Mouse (Mus musculus) gastrocnemius, postnatal 10 days (tissue): ENCODE data around the gene Cd63. TPM values are rescaled to one million over a fixed set of nuclear protein-coding genes. Genes with fewer than 3 reads are reported as not detected.

Experiments
- DNase-seq: peaks from one replicate; pipeline ENCODE4 v3.0.0; 2021; ENCODE audit warnings: mixed read lengths
- total RNA-seq, 2 experiments: library from RNA; stranded (reverse); gene quantifications; 2 replicates each; pipeline ENCODE4 v1.2.3; 2021

Gene Cd63
- total RNA-seq, 2 experiments from 2014 or later: 198 to 258 TPM

DNA sequence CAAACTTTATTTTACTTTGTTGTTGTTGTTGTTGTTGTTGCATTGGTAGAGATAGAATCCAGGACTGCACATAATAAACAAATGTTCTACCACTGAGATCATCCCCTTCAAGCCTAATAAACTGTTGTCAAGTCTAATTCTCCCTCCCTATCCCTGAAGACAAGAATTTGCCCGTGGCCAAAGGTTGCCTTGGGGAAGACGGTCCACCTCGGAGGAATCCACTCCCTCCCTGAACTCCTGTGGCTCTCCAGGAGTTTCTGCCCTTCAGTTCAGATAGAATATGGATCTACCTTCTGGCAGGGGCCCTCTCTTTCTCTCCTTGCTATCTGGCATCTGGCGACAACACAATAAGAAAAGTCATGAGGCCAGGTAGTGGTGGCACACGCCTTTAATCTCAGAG lies 4.0 kb downstream of the Cd63 start:
- DNase-seq: no peak

GRCm38 (mm10) chr10:128908778-128909448 lies 8.1 kb downstream of the Cd63 start:
- DNase-seq: no peak

GRCm38 (mm10) chr10:128909567-128910028 lies 8.8 kb downstream of the Cd63 start:
- DNase-seq: peak; percentile 90

- peak; percentile 66 for DNase-seq
Measured at GRCm38 (mm10) chr10:128910066-128910841, 9.5 kb downstream of the Cd63 start.

DNA sequence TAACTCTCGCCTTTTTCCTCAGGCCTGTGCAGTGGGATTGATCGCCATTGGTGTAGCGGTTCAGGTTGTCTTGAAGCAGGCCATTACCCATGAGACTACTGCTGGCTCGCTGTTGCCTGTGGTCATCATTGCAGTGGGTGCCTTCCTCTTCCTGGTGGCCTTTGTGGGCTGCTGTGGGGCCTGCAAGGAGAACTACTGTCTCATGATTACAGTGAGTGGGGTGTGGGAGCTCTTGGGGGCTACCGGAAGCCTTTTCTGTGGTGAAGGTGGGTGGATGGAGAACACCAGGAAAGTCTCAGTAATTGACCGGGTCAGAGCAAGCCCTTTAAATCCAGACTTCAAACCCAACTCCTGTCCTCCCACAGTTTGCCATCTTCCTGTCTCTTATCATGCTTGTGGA lies 10.6 kb downstream of the Cd63 start:
- no peak for DNase-seq

DNA sequence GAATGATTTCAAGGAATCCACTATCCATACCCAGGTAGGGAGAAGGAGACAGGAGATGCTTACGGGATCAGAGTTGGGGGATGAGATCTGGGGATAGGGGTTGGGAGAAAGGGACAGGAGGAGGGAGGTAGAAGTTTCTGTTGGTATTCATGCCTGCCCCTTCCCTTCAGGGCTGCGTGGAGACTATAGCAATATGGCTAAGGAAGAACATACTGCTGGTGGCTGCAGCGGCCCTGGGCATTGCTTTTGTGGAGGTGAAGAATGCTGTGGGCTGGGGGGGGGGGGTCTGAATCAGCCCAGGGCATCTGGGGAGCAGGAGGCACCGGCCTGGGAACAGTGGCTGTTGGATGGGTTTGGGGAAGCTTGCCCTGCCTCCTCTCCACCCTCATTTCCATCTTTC lies 11.5 kb downstream of the Cd63 start:
- no peak for DNase-seq

DNA sequence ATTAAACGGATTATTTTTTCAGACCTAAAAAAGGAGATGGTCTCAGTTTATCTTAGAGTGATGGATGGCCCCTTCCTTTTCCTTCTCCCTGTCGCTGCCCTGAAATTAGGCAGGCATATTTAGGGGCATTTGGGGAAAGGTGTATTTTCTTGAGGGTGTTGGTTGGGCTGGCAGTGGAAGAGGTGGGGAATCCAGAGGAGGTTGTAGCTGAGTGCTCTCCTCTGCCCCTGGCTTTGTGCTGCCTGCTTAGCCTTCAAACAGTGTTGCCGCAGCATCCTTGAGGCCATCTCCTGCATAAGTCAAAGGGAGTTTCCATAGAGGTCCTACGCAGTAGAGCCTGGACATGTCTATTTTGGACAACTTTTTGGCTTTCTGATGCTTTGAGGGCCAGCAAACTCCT lies 12.0 kb downstream of the Cd63 start:
- DNase-seq: no peak

DNA sequence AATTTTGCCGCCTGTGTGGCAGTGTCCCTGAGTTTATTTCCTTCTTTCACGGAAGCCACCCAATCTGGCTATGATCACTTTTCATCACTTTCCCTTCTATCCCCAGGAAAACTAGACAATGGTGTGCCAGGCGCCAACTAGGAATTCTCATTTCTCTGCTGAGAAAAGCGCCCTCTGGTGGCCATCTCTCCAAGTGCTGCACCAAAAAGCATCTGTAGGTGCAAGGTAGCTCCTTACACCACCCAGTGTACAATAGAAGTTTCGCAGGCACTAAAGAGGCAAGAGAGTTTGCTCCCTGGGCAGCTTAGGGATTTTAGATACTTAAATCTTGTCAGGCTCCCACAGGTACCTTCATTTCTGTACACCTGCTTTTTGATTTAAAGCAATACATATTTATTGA lies 12.4 kb downstream of the Cd63 start:
- peak; percentile 91 for DNase-seq

DNA sequence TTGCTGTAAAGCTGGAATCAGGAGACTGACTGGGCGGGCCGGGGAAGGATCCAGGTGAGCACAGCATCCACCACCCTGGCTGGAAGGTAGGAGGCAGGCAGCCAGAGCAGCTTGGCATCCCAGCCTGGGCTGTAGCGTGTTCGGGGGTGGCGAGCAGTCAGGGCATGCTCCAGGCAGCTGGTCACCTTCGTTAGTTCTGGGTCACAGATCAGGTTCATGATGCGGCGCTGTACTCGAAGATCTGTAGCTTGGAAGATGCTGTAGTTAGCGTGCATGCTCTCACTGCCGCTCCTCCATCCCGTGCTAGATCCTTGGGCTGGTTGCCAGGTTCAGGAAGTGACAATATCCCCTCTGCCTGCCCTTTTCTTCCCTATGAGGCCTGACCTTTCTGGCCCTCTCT lies 12.9 kb downstream of the Cd63 start:
- DNase-seq: peak; percentile 13

DNA sequence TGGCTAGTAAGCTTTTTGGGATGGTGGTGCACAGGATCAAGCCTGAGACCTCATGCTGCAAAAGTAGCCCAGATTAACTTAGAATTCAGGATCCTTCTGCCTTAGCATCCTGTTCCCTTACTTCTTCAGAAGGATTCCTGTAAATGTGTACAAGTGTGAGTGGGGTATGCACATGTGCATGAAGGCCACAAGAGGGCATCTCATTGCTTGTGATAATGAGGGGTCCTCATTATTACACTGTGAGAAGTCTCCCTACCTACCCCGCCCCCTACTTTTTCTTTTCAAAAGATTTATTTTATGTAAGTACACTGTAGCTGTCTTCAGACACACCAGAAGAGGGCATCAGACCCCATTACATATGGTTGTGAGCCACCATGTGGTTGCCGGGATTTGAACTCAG lies 14.8 kb downstream of the Cd63 start:
- DNase-seq: no peak

- no peak for DNase-seq
Measured at GRCm38 (mm10) chr10:128916665-128917064, 15.9 kb downstream of the Cd63 start.

- no peak for DNase-seq
Measured at GRCm38 (mm10) chr10:128917400-128917799, 16.6 kb downstream of the Cd63 start.

DNA sequence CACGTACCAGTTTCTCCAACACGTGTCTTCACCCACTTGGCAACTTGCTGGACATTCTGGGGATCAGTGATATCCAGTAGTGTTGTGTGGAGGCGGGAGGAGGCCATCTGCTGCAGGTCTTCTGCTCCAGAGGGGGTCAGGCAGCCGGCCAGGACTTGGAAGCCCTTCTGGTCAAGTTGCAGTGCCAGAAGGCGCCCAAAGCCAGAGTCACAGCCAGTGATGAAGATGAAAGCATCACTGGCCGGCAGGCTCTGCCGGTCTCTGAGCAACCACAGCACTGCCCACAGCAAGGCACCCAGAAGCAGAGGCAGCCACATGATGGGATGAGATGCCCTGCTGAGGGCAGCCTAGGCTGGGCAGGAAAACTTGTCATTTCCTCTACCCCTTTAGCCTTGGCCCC lies 17.5 kb downstream of the Cd63 start:
- peak; percentile 81 for DNase-seq

DNA sequence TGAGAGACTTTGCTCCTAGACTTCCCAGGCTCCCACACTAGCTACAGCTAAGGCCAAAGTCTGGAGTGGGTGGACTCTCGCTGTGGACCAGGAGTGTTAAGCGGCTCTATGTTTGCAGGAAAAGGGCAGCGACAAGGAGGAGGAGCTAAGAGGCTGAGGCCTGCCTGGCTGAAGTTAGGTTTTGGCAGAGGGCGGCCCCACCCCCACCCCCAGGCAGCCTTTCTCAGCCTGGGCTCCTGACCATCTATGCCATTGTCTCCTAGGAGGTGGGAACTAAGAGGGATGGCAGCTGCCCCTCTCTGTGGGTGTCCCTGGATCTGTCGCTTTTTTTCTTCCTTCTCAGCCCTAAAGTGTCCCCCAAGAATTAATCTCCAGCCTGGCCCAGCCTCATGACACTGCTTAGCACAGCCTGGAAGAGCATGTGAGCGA lies 18.4 kb downstream of the Cd63 start:
- peak; percentile 42 for DNase-seq

DNA sequence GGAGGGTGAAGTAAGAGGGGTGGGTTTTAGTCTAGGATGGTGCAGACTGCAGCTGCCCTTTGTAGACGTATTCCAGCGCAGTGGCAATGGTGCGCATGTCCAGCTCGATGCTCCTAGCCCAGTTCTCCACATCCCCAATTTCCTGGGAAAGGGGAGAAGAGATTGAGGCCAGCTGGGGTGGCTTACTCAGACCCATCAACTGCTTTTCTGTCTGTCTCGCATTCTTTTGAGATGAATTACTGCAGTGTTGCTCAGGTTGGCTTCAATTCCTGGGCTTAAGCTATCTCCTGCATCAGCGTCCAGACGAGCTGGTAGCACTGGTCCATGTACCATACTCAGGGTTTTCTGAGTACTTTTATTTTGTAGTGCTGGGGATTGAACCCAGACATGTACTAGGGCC lies 19.2 kb downstream of the Cd63 start:
- no peak for DNase-seq

DNA sequence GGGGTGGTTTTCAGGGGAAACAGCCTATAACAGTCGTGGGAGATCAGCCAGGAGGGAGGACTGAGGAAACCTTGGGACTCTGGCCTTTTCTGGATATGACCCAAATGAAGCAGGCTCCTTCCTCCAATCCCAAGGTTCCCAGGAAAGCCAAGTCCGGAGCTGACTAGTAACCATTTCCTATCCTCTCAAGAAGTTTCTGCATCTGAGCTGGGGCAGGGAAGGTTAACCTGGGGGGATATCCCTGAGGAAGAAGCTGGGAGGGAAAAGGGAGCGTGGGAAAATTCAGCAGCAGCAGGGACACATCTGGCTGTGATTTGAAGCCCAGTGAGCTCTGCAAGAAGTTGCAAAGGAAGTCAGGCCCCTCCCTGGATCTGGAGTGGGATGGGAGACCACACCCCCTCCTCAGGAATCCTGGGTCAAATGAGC lies 20.0 kb downstream of the Cd63 start:
- no peak for DNase-seq

- no peak for DNase-seq
Measured at GRCm38 (mm10) chr10:128921251-128921650, 20.5 kb downstream of the Cd63 start.

GRCm38 (mm10) chr10:128921883-128922821 lies 21.4 kb downstream of the Cd63 start:
- no peak for DNase-seq

- no peak for DNase-seq
Measured at GRCm38 (mm10) chr10:128922822-128923012, 21.9 kb downstream of the Cd63 start, which contains the start of gene Rdh5. Rdh5 (minus strand) TSS chr10:128922888.

- DNase-seq: peak; percentile 94
Measured at GRCm38 (mm10) chr10:128923013-128923691, 22.4 kb downstream of the Cd63 start.

DNA sequence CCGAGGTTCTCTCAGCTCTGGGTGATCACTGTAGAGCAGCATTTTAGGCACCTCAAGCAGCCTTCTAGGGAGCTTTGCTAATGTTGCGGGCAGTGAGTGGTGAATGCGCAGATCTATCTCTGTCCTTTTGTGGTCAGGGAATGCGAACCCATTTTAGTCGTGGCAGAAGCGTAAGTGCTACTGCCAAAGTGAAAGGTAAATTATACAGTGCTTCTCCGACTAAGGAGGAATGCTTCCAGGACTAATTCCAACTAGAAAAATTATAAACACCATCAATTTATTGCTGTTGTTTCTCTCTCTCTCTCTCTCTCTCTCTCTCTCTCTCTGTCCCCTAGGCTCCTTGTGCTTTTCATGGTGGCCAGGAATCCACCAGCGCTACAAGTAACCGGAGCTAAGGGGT lies 23.1 kb downstream of the Cd63 start, which contains the start of gene Bloc1s1:
Gene Bloc1s1 (minus strand): TSS at position 101 of the 400 bp plus-strand sequence.
- no peak for DNase-seq

GRCm38 (mm10) chr10:128928356-128928755 lies 27.6 kb downstream of the Cd63 start:
- no peak for DNase-seq
